Mouse (Mus musculus): ENCODE measurements around the gene Slc41a1.
A peak's percentile ranks its signal among the peaks of the same experiment; 100 is the strongest.

DNA sequence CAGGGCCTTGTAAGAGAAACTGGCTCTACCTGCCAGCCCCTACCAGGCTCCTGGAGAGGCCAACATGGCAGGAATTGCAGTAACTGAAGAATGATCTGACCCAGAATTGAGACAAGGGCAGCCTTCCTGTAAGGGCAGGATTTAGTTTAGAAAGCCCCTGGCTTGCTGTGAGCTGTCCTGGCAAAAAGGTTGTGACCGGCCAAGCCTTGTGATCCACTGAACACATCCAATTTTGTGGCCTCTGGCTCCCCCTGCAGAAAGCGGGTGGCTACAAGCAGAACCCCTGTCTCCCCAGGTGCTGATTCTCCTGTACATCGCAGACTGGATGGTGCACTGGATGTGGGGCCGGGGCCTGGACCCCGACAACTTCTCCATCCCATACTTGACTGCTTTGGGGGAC, 19.0 kb downstream of the Slc41a1 start:
- TF ChIP-seq POLR2A (IDR thresholded peaks at IDR 0.05; ENCODE audit: extremely low read depth, insufficient read depth, low read length) (no peak), CTCF (IDR thresholded peaks at IDR 0.05; ENCODE audit: low read depth, low read length) (peak; percentile 86)

Measured in liver, adult 2 months (tissue).